Mouse (Mus musculus): ENCODE results near the gene Nfkbid. TPM values are rescaled to one million over a fixed set of nuclear protein-coding genes. Genes with fewer than 3 reads are reported as not detected.
"Not testable (repeated sequence)": the region's sequence is repeated elsewhere in the genome, so short reads cannot be mapped to it uniquely, and the experiment has no call there.

The Nfkbid gene
- polyA plus RNA-seq, 1 experiment from 2014 or later: 1.6 TPM

- not testable (repeated sequence) for DNase-seq (ENCODE audit: low spot score); H3K4me1 ChIP-seq (ENCODE audit: control insufficient read depth, insufficient read depth, low read length); H3K27me3 ChIP-seq (ENCODE audit: control insufficient read depth, insufficient read depth, low read length); H3K4me3 ChIP-seq (ENCODE audit: low read depth, low read length); ATAC-seq (replicated peaks; ENCODE audit: insufficient number of reproducible peaks, low FRiP score, low TSS enrichment, low read depth); H3K9ac ChIP-seq (replicated peaks; ENCODE audit: low read length); H3K9me3 ChIP-seq (replicated peaks; ENCODE audit: control insufficient read depth, low read length); H3K36me3 ChIP-seq (replicated peaks; ENCODE audit: control insufficient read depth, insufficient read depth, low read depth, low read length); H3K4me2 ChIP-seq (ENCODE audit: low read depth, low read length); H3K27ac ChIP-seq (replicated peaks; ENCODE audit: low read depth, low read length)
- 89% methylated on average over 7 of the region's 7 CpGs for WGBS
Observed at GRCm38 (mm10) chr7:30476136-30476535, 54.6 kb downstream of the Nfkbid start.

- H3K27ac ChIP-seq (replicated peaks; ENCODE audit: low read depth, low read length): no peak overlapping the region
- peak overlapping the region; percentile 34 for H3K4me2 ChIP-seq (ENCODE audit: low read depth, low read length)
- DNase-seq (ENCODE audit: low spot score) (peak; percentile 51), ATAC-seq (replicated peaks; ENCODE audit: insufficient number of reproducible peaks, low FRiP score, low TSS enrichment, low read depth) (0 out of 2 replicates have a peak, but pooled peaks have one; percentile 15)
- H3K36me3 ChIP-seq (replicated peaks; ENCODE audit: control insufficient read depth, insufficient read depth, low read depth, low read length): no peaks in the 10 kb centered on the region
- no peaks in the 10 kb centered on the region for H3K4me1 ChIP-seq (ENCODE audit: control insufficient read depth, insufficient read depth, low read length)
- H3K27me3 ChIP-seq (ENCODE audit: control insufficient read depth, insufficient read depth, low read length): no peaks in the 10 kb centered on the region
- H3K9me3 ChIP-seq (replicated peaks; ENCODE audit: control insufficient read depth, low read length): no peaks in the 10 kb centered on the region
- WGBS: 7% methylated on average over 32 of the region's 32 CpGs
- no peak overlapping the region for H3K9ac ChIP-seq (replicated peaks; ENCODE audit: low read length)
- peak overlapping the region; percentile 18 for H3K4me3 ChIP-seq (ENCODE audit: low read depth, low read length)
Observed at GRCm38 (mm10) chr7:30477415-30478381, 56.2 kb downstream of the Nfkbid start.

Other genes starting within 250 kb of the Nfkbid start
- 2.4 and 3.0 TPM in 2 replicates for gene Cox7a1, start 237.6 kb upstream of the Nfkbid start, polyA plus RNA-seq (2014; fragmentation: Nextera tagmentation; extraction: Ambion mirVana)
- 56.8 and 56.9 TPM in 2 replicates for gene Capns1, start 222.9 kb upstream of the Nfkbid start, polyA plus RNA-seq (2014; fragmentation: Nextera tagmentation; extraction: Ambion mirVana)
- gene Polr2i, start 189.8 kb upstream of the Nfkbid start, polyA plus RNA-seq (2014; fragmentation: Nextera tagmentation; extraction: Ambion mirVana): 166 and 177 TPM in 2 replicates
- 245 and 256 TPM in 2 replicates for gene Tbcb, start 189.5 kb upstream of the Nfkbid start, polyA plus RNA-seq (2014; fragmentation: Nextera tagmentation; extraction: Ambion mirVana)
- gene Ovol3, start 186.0 kb upstream of the Nfkbid start, polyA plus RNA-seq (2014; fragmentation: Nextera tagmentation; extraction: Ambion mirVana): not detected in 2 replicates
- 0.28 and 0.31 TPM in 2 replicates for gene Thap8, start 141.6 kb upstream of the Nfkbid start, polyA plus RNA-seq (2014; fragmentation: Nextera tagmentation; extraction: Ambion mirVana)
- 5.2 and 9.3 TPM in 2 replicates for gene Wdr62, start 141.3 kb upstream of the Nfkbid start, polyA plus RNA-seq (2014; fragmentation: Nextera tagmentation; extraction: Ambion mirVana)
- 52.5 and 70.5 TPM in 2 replicates for gene Clip3, start 130.0 kb upstream of the Nfkbid start, polyA plus RNA-seq (2014; fragmentation: Nextera tagmentation; extraction: Ambion mirVana)
- 80.7 and 92.0 TPM in 2 replicates for gene Alkbh6, start 113.0 kb upstream of the Nfkbid start, polyA plus RNA-seq (2014; fragmentation: Nextera tagmentation; extraction: Ambion mirVana)
- 34.5 and 44.5 TPM in 2 replicates for gene Syne4, start 106.9 kb upstream of the Nfkbid start, polyA plus RNA-seq (2014; fragmentation: Nextera tagmentation; extraction: Ambion mirVana)
- gene E130208F15Rik, start 100.0 kb upstream of the Nfkbid start, polyA plus RNA-seq (2014; fragmentation: Nextera tagmentation; extraction: Ambion mirVana): 1.4 TPM in 1 of 2 replicates, not detected in the other
- 24.4 and 25.0 TPM in 2 replicates for gene Sdhaf1, start 97.8 kb upstream of the Nfkbid start, polyA plus RNA-seq (2014; fragmentation: Nextera tagmentation; extraction: Ambion mirVana)
- 4.5 and 5.1 TPM in 2 replicates for gene Lrfn3, start 59.0 kb upstream of the Nfkbid start, polyA plus RNA-seq (2014; fragmentation: Nextera tagmentation; extraction: Ambion mirVana)
- gene Tyrobp, start 8.0 kb upstream of the Nfkbid start, polyA plus RNA-seq (2014; fragmentation: Nextera tagmentation; extraction: Ambion mirVana): 16.9 and 17.9 TPM in 2 replicates
- gene Hcst, start 1.9 kb upstream of the Nfkbid start, polyA plus RNA-seq (2014; fragmentation: Nextera tagmentation; extraction: Ambion mirVana): 0.72 TPM in 1 of 2 replicates, not detected in the other
- gene Aplp1, start 23.8 kb downstream of the Nfkbid start, polyA plus RNA-seq (2014; fragmentation: Nextera tagmentation; extraction: Ambion mirVana): 40.2 and 45.4 TPM in 2 replicates
- 0.45 and 0.84 TPM in 2 replicates for gene Kirrel2, start 36.0 kb downstream of the Nfkbid start, polyA plus RNA-seq (2014; fragmentation: Nextera tagmentation; extraction: Ambion mirVana)
- 0.36 TPM in 1 of 2 replicates, not detected in the other for gene Nphs1, start 36.6 kb downstream of the Nfkbid start, polyA plus RNA-seq (2014; fragmentation: Nextera tagmentation; extraction: Ambion mirVana)
- not detected in 2 replicates for gene Prodh2, start 71.9 kb downstream of the Nfkbid start, polyA plus RNA-seq (2014; fragmentation: Nextera tagmentation; extraction: Ambion mirVana)
- gene Arhgap33, start 113.3 kb downstream of the Nfkbid start, polyA plus RNA-seq (2014; fragmentation: Nextera tagmentation; extraction: Ambion mirVana): 11.5 and 14.7 TPM in 2 replicates
- gene Hspb6, start 130.4 kb downstream of the Nfkbid start, polyA plus RNA-seq (2014; fragmentation: Nextera tagmentation; extraction: Ambion mirVana): 4.4 and 6.2 TPM in 2 replicates
- gene Proser3, start 130.6 kb downstream of the Nfkbid start, polyA plus RNA-seq (2014; fragmentation: Nextera tagmentation; extraction: Ambion mirVana): 13.0 and 13.7 TPM in 2 replicates
- gene Lin37, start 138.1 kb downstream of the Nfkbid start, polyA plus RNA-seq (2014; fragmentation: Nextera tagmentation; extraction: Ambion mirVana): 40.2 and 44.8 TPM in 2 replicates
- gene U2af1l4, start 141.6 kb downstream of the Nfkbid start, polyA plus RNA-seq (2014; fragmentation: Nextera tagmentation; extraction: Ambion mirVana): 99.9 and 102 TPM in 2 replicates
- 5.9 and 7.0 TPM in 2 replicates for gene Gm49396, start 141.6 kb downstream of the Nfkbid start, polyA plus RNA-seq (2014; fragmentation: Nextera tagmentation; extraction: Ambion mirVana)
- gene Psenen, start 141.9 kb downstream of the Nfkbid start, polyA plus RNA-seq (2014; fragmentation: Nextera tagmentation; extraction: Ambion mirVana): 108 and 110 TPM in 2 replicates
- gene Igflr1, start 143.7 kb downstream of the Nfkbid start, polyA plus RNA-seq (2014; fragmentation: Nextera tagmentation; extraction: Ambion mirVana): 1.5 and 2.9 TPM in 2 replicates
- 7.2 and 8.4 TPM in 2 replicates for gene Kmt2b, start 167.0 kb downstream of the Nfkbid start, polyA plus RNA-seq (2014; fragmentation: Nextera tagmentation; extraction: Ambion mirVana)
- gene Zbtb32, start 177.2 kb downstream of the Nfkbid start, polyA plus RNA-seq (2014; fragmentation: Nextera tagmentation; extraction: Ambion mirVana): 0.21 and 0.43 TPM in 2 replicates
- 0.14 and 0.35 TPM in 2 replicates for gene Upk1a, start 191.1 kb downstream of the Nfkbid start, polyA plus RNA-seq (2014; fragmentation: Nextera tagmentation; extraction: Ambion mirVana)
- 700 and 782 TPM in 2 replicates for gene Cox6b1, start 204.4 kb downstream of the Nfkbid start, polyA plus RNA-seq (2014; fragmentation: Nextera tagmentation; extraction: Ambion mirVana)
- gene Etv2, start 214.1 kb downstream of the Nfkbid start, polyA plus RNA-seq (2014; fragmentation: Nextera tagmentation; extraction: Ambion mirVana): 0.20 TPM in 1 of 2 replicates, not detected in the other
- gene Rbm42, start 228.6 kb downstream of the Nfkbid start, polyA plus RNA-seq (2014; fragmentation: Nextera tagmentation; extraction: Ambion mirVana): 108 and 118 TPM in 2 replicates
- 50.1 and 53.1 TPM in 2 replicates for gene Haus5, start 243.3 kb downstream of the Nfkbid start, polyA plus RNA-seq (2014; fragmentation: Nextera tagmentation; extraction: Ambion mirVana)
- not detected in 2 replicates for gene Pmis2, start 249.9 kb downstream of the Nfkbid start, polyA plus RNA-seq (2014; fragmentation: Nextera tagmentation; extraction: Ambion mirVana)

Data from embryonic facial prominence, embryonic 11.5 days (tissue).